Mouse (Mus musculus): ENCODE data around the gene Epb41l2.

- no peak for TF ChIP-seq POLR2A (IDR thresholded peaks at IDR 0.05; ENCODE audit: extremely low read depth, insufficient read depth, low read length)
- TF ChIP-seq CTCF (IDR thresholded peaks at IDR 0.05; ENCODE audit: extremely low read depth, insufficient read depth, low read length) = no peak
Measured at GRCm38 (mm10) chr10:25482791-25483190, 123.2 kb downstream of the Epb41l2 start.
